Mouse (Mus musculus) intestine, embryonic 14.5 days (tissue): ENCODE data around the gene S100a10. TPM values are rescaled to one million over a fixed set of nuclear protein-coding genes. Genes with fewer than 3 reads are reported as not detected.
"Not testable (repeated sequence)": the region's sequence is repeated elsewhere in the genome, so short reads cannot be mapped to it uniquely, and the experiment has no call there.

Experiments
- ATAC-seq: fragments of 200-750 bp; cut with Nextera tagmentation; replicated peaks from 2 replicates; pipeline ENCODE4 v1.8.0; 2017; ENCODE audit warnings: low read depth, moderate number of reproducible peaks, moderate TSS enrichment, moderate library complexity; ENCODE audit not compliant: low FRiP score, low TSS enrichment
- DNase-seq: peaks from one replicate; pipeline ENCODE4 v3.0.0-alpha.2; 2018; ENCODE audit warnings: low spot score
- H3K27ac ChIP-seq: fragments of 300-500 bp; sonication (generic); 2 replicates; pipeline ENCODE4 v1.5.1; 2014; ENCODE audit warnings: low read depth, mild to moderate bottlenecking, control low read depth
- H3K27me3 ChIP-seq: fragments of 300-500 bp; sonication (generic); replicated peaks from 2 replicates; pipeline ENCODE4 v1.6.1; 2014; ENCODE audit warnings: low read length, control low read depth; ENCODE audit not compliant: control insufficient read depth, insufficient read depth
- H3K36me3 ChIP-seq: fragments of 300-500 bp; sonication (generic); 2 replicates; pipeline ENCODE4 v1.6.1; 2014; ENCODE audit warnings: low read length, control low read depth; ENCODE audit not compliant: control insufficient read depth, insufficient read depth
- H3K4me1 ChIP-seq: fragments of 300-500 bp; sonication (generic); replicated peaks from 2 replicates; pipeline ENCODE4 v1.6.1; 2014; ENCODE audit warnings: low read length, control low read depth, mixed read lengths; ENCODE audit not compliant: control insufficient read depth, insufficient read depth
- H3K4me2 ChIP-seq: fragments of 300-500 bp; sonication (generic); 2 replicates; pipeline ENCODE4 v1.6.1; 2014; ENCODE audit warnings: low read length
- H3K4me3 ChIP-seq: fragments of 300-500 bp; sonication (generic); 2 replicates; pipeline ENCODE4 v1.5.1; 2014; ENCODE audit warnings: low read depth, low read length, control low read depth, mixed read lengths
- H3K9ac ChIP-seq: fragments of 300-500 bp; sonication (generic); 2 replicates; pipeline ENCODE4 v1.6.1; 2014; ENCODE audit warnings: mild to moderate bottlenecking, low read length
- H3K9me3 ChIP-seq: fragments of 300-500 bp; sonication (generic); 2 replicates; pipeline ENCODE4 v1.6.1; 2016; ENCODE audit warnings: low read length, control low read depth; ENCODE audit not compliant: control insufficient read depth
- WGBS: fragments of 180-500 bp; shearing (Covaris S2); extraction: QIAGEN DNeasy Blood & Tissue Kit; methylation state at CpG from one replicate; pipeline ENCODE4 v1.1.7; 2014; 5-methylcytosine and 5-hydroxymethylcytosine counted together
- polyA plus RNA-seq: library from polyadenylated mRNA; unstranded; fragments of >200 nt; fragmentation: Nextera tagmentation; extraction: Ambion mirVana; gene quantifications from 2 replicates; pipeline ENCODE4 v1.2.1, GENCODE M21; 2014

The S100a10 gene
- polyA plus RNA-seq, 1 experiment from 2014 or later, result 519 TPM

DNA sequence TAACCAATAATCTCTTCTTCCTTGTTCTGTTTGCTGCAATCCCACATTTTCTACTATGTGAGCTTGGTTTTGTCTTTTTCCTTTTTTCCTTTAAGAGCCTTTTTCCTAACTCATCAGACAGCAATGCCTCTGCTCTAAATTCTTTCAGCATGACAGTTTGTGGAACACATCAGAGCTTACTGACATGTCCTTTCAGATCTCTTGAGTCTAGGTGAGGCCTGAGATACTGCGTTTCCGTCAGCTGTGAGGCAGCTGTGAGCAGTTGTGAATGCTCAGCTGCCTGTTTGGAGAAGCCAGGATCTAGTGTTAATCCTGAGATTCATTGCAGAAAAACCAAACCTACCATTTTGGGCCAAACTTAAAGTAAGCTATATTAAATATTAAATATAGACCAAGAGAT, 16.4 kb upstream of the S100a10 start:
- H3K36me3 ChIP-seq, result no peaks in the 10 kb centered on the region
- H3K9ac ChIP-seq, result no peak overlapping the region
- 73% methylated on average over 2 of the region's 2 CpGs for WGBS
- no peaks in the 10 kb centered on the region for H3K27me3 ChIP-seq
- DNase-seq (no peak), ATAC-seq (no peak)
- H3K4me2 ChIP-seq, result no peak overlapping the region
- no peaks in the 10 kb centered on the region for H3K9me3 ChIP-seq
- no peaks in the 10 kb centered on the region for H3K4me1 ChIP-seq
- H3K4me3 ChIP-seq, result no peak overlapping the region
- no peak overlapping the region for H3K27ac ChIP-seq

DNA sequence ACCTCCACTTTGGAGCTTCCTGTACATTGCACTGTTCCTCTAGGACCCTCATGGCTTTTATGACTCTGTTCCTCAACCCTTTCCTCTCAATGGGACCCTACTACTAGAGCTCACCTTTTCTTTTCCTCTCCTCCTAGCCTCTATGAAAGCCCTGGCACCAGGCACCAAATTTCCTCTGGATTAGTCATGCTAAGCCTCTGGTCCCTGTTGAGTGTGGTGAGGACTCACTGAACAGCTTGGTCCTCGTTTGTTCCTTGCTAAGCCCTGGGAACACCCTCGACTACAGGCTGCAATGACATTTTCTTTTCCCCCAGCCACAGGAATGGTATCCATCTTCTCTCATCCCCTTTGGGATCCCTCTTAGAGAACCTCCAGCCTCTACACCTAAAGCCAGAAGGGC, 13.4 kb upstream of the S100a10 start:
- H3K36me3 ChIP-seq, result no peaks in the 10 kb centered on the region
- H3K27ac ChIP-seq, result no peak overlapping the region
- no peak for DNase-seq
- H3K4me2 ChIP-seq, result no peak overlapping the region
- H3K4me1 ChIP-seq, result no peaks in the 10 kb centered on the region
- H3K27me3 ChIP-seq, result no peaks in the 10 kb centered on the region
- no peak overlapping the region for H3K9ac ChIP-seq
- H3K4me3 ChIP-seq, result no peak overlapping the region
- 81% methylated on average over 2 of the region's 2 CpGs for WGBS
- ATAC-seq, result no peak
- H3K9me3 ChIP-seq, result no peaks in the 10 kb centered on the region

DNA sequence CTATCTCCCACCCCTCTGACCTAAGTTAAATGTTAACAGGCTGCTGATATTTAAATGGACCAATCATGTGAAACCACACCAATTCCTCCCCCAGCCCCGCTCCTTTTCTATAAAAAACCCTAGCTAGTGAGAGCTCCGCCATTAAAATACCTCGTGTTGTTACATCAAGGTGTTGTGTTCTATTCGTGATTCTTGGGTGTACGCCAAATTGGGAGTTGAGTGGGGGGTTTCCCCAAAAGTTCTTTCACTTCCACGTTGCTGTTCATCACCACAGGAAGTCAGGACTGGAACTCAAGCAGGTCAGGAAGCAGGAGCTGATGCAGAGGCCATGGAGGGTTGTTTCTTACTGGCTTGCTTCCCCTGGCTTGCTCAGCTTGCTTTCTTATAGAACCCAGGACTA, 10.7 kb upstream of the S100a10 start:
- 83% methylated on average over 6 of the region's 6 CpGs for WGBS
- not testable (repeated sequence) for ATAC-seq, H3K27ac ChIP-seq, H3K4me2 ChIP-seq, H3K27me3 ChIP-seq, H3K4me3 ChIP-seq, H3K9me3 ChIP-seq, H3K4me1 ChIP-seq, H3K9ac ChIP-seq, H3K36me3 ChIP-seq, DNase-seq

DNA sequence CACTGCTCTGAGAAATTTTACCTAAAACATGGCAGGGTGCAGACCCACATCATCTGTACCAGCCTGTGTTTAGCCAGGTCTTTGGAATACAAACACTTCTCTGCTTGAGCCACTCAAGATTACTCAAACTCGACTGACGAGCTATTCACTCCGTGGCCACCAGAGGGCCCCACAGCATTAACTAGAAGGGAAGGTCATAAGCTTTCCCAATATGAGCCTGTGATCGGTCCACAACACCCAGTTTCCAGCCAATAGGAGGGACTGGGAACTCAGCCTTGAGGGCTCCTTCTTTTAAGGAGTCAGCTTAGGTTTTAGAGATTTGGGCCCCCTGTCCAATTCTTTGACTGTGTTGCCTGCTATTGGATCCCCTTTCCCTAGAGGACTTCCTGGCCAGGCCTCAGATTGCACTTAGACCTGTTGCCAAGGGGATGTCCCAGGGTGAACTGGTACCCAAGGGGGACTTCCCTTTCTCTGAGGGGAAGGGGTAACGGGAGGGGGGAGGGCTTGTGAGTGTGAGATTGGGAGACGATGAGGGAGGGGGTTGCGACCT, 7.7 kb upstream of the S100a10 start:
- WGBS, result 37% methylated on average over 7 of the region's 7 CpGs
- H3K4me1 ChIP-seq, result no peaks in the 10 kb centered on the region
- H3K36me3 ChIP-seq, result no peaks in the 10 kb centered on the region
- no peak overlapping the region for H3K9ac ChIP-seq
- ATAC-seq (peak; percentile 36; the same call in 1 of the 2 replicates), DNase-seq (peak; percentile 93)
- H3K27me3 ChIP-seq, result no peaks in the 10 kb centered on the region
- no peak overlapping the region for H3K27ac ChIP-seq
- H3K9me3 ChIP-seq, result no peaks in the 10 kb centered on the region
- no peak overlapping the region for H3K4me3 ChIP-seq
- no peak overlapping the region for H3K4me2 ChIP-seq

DNA sequence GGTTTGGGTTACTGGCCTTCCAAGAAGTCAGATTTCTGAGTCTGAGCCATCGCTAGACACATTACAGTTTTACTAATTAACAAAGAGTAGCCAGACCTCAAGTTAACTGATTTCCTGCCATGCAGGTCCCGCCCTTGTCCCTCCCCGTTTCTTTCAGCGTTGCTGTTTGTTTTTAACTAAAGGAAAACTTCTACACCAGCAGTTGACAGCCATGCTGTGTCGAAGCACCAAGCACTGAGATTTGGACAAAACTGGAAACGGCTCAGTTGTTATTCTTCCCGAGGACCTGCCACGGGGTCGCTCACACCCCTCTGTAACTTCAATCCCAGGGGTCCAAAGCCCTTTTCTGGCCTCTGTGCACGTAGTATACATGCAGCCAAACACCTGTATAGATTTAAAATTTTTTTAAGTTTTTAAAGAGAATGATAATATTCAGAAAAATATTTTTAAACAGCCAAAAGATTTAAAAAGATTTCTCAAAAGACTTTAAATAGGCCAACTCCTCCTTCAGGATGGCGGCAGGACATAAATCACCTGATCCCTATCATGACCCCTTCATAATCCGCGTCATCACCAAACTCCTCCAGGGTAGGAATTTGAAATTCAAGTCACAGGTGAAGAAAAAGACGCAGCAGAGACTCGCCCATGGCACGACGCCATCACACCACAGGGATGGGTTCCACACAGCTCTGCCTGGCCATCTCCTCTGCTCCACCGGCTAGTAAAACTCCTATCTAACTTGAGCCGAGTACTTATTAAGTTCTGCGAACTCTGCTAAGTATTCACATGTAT, 6.9 kb upstream of the S100a10 start:
- DNase-seq (no peak), ATAC-seq (no peak)
- Histone ChIP-seq H3K4me1 (no peaks in the 10 kb centered on the region), H3K4me3 (no peak overlapping the region), H3K27me3 (no peaks in the 10 kb centered on the region), H3K27ac (no peak overlapping the region), H3K4me2 (no peak overlapping the region), H3K9me3 (no peaks in the 10 kb centered on the region), H3K9ac (no peak overlapping the region), H3K36me3 (no peaks in the 10 kb centered on the region)
- 79% methylated on average over 20 of the region's 20 CpGs for WGBS

DNA sequence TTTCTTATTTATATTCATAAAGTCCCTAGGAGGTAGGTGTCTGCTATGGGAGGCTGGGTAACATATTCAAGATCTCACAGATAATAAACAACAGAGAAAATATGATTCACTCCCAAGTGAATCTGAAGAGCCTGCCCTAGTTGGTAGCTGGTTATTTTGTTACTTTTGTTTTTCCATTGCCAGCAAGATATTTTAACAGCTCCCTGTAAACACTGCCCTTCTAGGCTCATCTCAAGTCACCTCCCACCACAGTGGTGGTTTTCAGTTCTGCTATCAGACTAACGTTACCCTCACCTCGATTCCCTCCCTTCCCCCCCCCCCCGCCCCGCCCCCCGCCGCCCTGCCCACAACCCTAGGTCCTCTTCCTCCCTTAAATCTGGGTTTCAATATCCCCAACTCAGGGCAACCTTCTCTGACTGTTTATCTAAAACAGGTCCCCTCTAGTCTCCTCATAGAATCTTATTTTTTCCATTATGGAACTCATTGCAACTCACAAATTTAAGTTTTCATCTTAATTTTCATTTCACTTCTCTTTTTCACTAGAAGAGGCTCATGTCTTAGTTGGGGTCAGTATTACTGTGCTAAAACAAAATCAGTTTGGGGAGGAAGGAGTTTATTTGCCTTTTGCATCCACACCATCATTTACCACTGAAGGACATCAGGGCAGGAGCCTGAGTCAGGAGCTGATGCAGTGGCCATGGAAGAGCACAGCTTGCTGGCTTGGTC, 6.2 kb upstream of the S100a10 start:
- ATAC-seq (no peak), DNase-seq (no peak)
- Histone ChIP-seq H3K4me1 (no peaks in the 10 kb centered on the region), H3K27ac (no peak overlapping the region), H3K9me3 (no peaks in the 10 kb centered on the region), H3K4me3 (no peak overlapping the region), H3K27me3 (no peaks in the 10 kb centered on the region), H3K36me3 (no peaks in the 10 kb centered on the region), H3K9ac (no peak overlapping the region), H3K4me2 (no peak overlapping the region)
- 74% methylated on average over 6 of the region's 6 CpGs for WGBS

DNA sequence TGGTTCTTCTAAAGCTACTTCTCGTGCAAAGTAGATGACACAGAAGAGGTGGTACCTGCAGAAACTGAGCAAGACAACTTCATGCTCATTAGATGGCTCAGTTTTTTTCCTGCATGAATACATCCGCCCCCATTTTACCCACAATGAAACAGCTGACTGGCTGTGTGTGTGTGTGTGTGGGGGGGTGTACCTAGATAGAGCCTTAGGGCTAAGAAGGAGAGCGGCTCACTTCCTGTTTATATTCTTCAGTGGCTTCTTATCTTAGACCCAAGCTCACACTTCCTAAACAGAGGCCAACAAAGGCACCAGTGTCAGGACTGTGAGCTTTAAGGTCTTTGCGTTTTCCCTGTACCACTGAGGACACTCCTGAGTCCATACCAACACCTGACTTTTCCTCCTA, 4.9 kb upstream of the S100a10 start:
- Histone ChIP-seq H3K27me3 (no peaks in the 10 kb centered on the region), H3K4me3 (no peak overlapping the region), H3K4me2 (no peak overlapping the region), H3K27ac (no peak overlapping the region), H3K9ac (no peak overlapping the region), H3K36me3 (no peaks in the 10 kb centered on the region), H3K4me1 (peaks cover 4% of the 10 kb centered on the region), H3K9me3 (no peaks in the 10 kb centered on the region)
- DNase-seq (no peak), ATAC-seq (no peak)
- WGBS, result 67% methylated on average over 4 of the region's 4 CpGs

DNA sequence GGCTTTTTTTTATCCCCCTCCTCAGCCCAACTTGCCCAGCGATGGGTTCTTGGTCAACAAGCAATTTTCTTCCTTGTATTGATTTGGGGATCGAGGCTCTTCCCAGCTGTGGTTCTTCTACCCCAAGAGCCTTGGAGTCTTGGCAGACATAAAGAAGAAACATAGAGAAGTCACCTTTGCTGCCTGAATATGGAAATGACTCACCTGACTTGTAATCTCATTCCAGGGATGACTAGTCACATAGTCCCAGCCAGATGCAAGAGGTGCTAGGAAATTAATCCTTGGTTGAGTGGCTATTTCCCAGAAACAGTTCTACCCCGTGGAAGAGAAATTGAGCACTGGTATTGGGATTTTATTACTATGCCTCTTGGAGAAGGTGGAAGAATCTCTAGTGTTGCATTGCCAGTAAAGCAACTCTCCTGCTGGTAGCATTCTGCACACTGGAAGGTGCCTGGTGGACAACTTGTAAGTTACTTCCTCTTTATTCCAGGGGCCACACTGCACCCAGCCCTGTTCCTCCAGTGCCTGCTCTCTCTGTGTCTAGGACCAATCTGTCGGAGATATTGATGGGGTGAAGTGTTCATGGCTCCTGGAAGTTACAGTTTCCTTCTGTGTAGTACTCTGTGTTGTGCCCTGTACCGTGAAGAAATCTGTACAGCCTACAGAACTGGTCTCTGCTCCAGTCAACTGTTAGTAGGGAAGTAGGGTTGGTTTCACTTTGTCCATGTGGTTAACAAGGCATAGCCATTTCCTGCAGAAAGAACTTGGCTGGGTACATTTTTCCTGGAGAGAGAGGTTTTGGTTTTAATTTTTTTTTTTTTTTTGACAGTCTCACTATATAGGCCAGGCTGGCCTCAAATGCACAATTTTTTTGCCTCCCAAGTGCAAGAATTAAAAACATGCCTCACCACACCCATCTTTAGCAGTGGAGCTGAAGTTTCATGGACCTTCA, 2.7 kb upstream of the S100a10 start:
- no peak overlapping the region for H3K27ac ChIP-seq
- 78% methylated on average over 5 of the region's 5 CpGs for WGBS
- H3K4me3 ChIP-seq, result no peak overlapping the region
- DNase-seq (no peak), ATAC-seq (no peak)
- H3K9me3 ChIP-seq, result no peaks in the 10 kb centered on the region
- no peaks in the 10 kb centered on the region for H3K36me3 ChIP-seq
- H3K9ac ChIP-seq, result no peak overlapping the region
- no peaks in the 10 kb centered on the region for H3K27me3 ChIP-seq
- peaks cover 19% of the 10 kb centered on the region for H3K4me1 ChIP-seq
- no peak overlapping the region for H3K4me2 ChIP-seq
